Mouse (Mus musculus) spleen, adult 2 months (tissue): ENCODE data around the gene Frrs1l. TPM values are rescaled to one million over a fixed set of nuclear protein-coding genes. Genes with fewer than 3 reads are reported as not detected.

ENCODE experiments used
- DNase-seq, 2 experiments: peaks; one replicate each; pipeline versions ENCODE4 v3.0.0 to v3.0.0-alpha.2; 2012 to 2021; ENCODE audit warnings: low spot score in 2 of 2, low read depth in 1 of 2
- H3K27ac ChIP-seq: fragments of 200-500 bp; 2 replicates; pipeline ENCODE4 v1.5.1; 2012; ENCODE audit warnings: low read length, inconsistent platforms; ENCODE audit not compliant: insufficient read depth
- H3K27me3 ChIP-seq: fragments of 200-500 bp; 2 replicates; pipeline ENCODE4 v1.6.1; 2012; ENCODE audit warnings: mild to moderate bottlenecking, moderate library complexity, low read length, inconsistent platforms; ENCODE audit not compliant: control insufficient read depth, insufficient read depth
- H3K36me3 ChIP-seq: fragments of 200-500 bp; 2 replicates; pipeline ENCODE4 v1.6.1; 2012; ENCODE audit warnings: mild to moderate bottlenecking, low read length, inconsistent platforms; ENCODE audit not compliant: control insufficient read depth, insufficient read depth
- H3K4me1 ChIP-seq: fragments of 200-500 bp; 2 replicates; pipeline ENCODE4 v1.6.1; 2011; ENCODE audit warnings: inconsistent platforms; ENCODE audit not compliant: control insufficient read depth, insufficient read depth, insufficient read length
- H3K4me3 ChIP-seq: fragments of 200-500 bp; 2 replicates; pipeline ENCODE4 v1.5.1; 2011; ENCODE audit warnings: mild to moderate bottlenecking, inconsistent platforms; ENCODE audit not compliant: insufficient read depth, insufficient read length; ENCODE audit errors: extremely low read depth
- CTCF ChIP-seq: fragments of 200-500 bp; IDR thresholded peaks from 2 replicates; pipeline ENCODE4 v1.5.1; 2011; ENCODE audit warnings: mild to moderate bottlenecking, inconsistent platforms; ENCODE audit not compliant: insufficient read depth, insufficient read length, insufficient replicate concordance; ENCODE audit errors: extremely low read depth
- POLR2A ChIP-seq: fragments of 200-500 bp; IDR thresholded peaks from 2 replicates; pipeline ENCODE4 v1.6.1; 2011; ENCODE audit warnings: low read depth, low read length, inconsistent platforms
- WGBS: fragments of 180-500 bp; shearing (Covaris S2); methylation state at CpG from one replicate; pipeline ENCODE4 v1.1.7; 2018; 5-methylcytosine and 5-hydroxymethylcytosine counted together
- polyA plus RNA-seq: library from polyadenylated mRNA; depleted of rRNA; stranded (reverse); fragments of >200 nt; gene quantifications from 2 replicates; pipeline ENCODE4 v1.2.3, GENCODE M21; 2012; rRNA removed

Gene Frrs1l
- polyA plus RNA-seq = not detected in 2 replicates

- peaks cover 4% of the 10 kb centered on the region; the same call in 1 of the 2 replicates for H3K4me1 ChIP-seq
- H3K27me3 ChIP-seq = peaks cover 11% of the 10 kb centered on the region
- H3K27ac ChIP-seq = no peak within 1 kb of the TSS
- no peak for DNase-seq
- no peaks in the 10 kb centered on the region for H3K36me3 ChIP-seq
- 3% methylated on average over 43 of the region's 44 CpGs for WGBS
- TF ChIP-seq CTCF (no peak), POLR2A (no peak)
- H3K4me3 ChIP-seq = no peak within 1 kb of the TSS
These were observed at the start of gene Frrs1l for GRCm38 (mm10) chr4:56990215-56990584. Gene Frrs1l, minus strand, starts transcription at chr4:56990391.

GRCm38 (mm10) chr4:57039127-57040031 lies 49.2 kb upstream of the Frrs1l start:
- no peak for DNase-seq
- peaks cover 12% of the 10 kb centered on the region for H3K4me1 ChIP-seq
- 11% methylated on average over 22 of the region's 23 CpGs for WGBS
- H3K27ac ChIP-seq = no peak overlapping the region
- no peaks in the 10 kb centered on the region for H3K36me3 ChIP-seq
- H3K27me3 ChIP-seq = no peaks in the 10 kb centered on the region
- peak overlapping the region; percentile 4; the same call in 1 of the 2 replicates for H3K4me3 ChIP-seq
- TF ChIP-seq CTCF = no peak
- TF ChIP-seq POLR2A = no peak

- H3K27me3 ChIP-seq = no peaks in the 10 kb centered on the region
- no peak for DNase-seq
- H3K4me1 ChIP-seq = peaks cover 12% of the 10 kb centered on the region
- TF ChIP-seq POLR2A = no peak
- no peak for TF ChIP-seq CTCF
- H3K36me3 ChIP-seq = no peaks in the 10 kb centered on the region
- H3K27ac ChIP-seq = peak overlapping the region; percentile 26
- H3K4me3 ChIP-seq = no peak overlapping the region; the same call in 1 of the 2 replicates
- 40% methylated on average over 7 of the region's 7 CpGs for WGBS
These were observed 47.4 kb upstream of the Frrs1l start for GRCm38 (mm10) chr4:57037554-57037953.

- H3K4me3 ChIP-seq = no peak overlapping the region
- H3K4me1 ChIP-seq = peaks cover 8% of the 10 kb centered on the region
- H3K27me3 ChIP-seq = no peaks in the 10 kb centered on the region
- no peak overlapping the region for H3K27ac ChIP-seq
- no peak for TF ChIP-seq POLR2A
- no peak for TF ChIP-seq CTCF
- 62% methylated on average over 5 of the region's 5 CpGs for WGBS
- DNase-seq = no peak
- H3K36me3 ChIP-seq = no peaks in the 10 kb centered on the region
These were observed 44.0 kb upstream of the Frrs1l start for GRCm38 (mm10) chr4:57034169-57034568.

- peaks cover 10% of the 10 kb centered on the region; the same call in 1 of the 2 replicates for H3K4me1 ChIP-seq
- TF ChIP-seq POLR2A (no peak), CTCF (no peak)
These were observed 41.2 kb upstream of the Frrs1l start for GRCm38 (mm10) chr4:57031440-57031839.

GRCm38 (mm10) chr4:57027954-57028353 lies 37.8 kb upstream of the Frrs1l start:
- WGBS = 11% methylated on average over 10 of the region's 10 CpGs
- Histone ChIP-seq H3K27ac (no peak overlapping the region), H3K27me3 (no peaks in the 10 kb centered on the region), H3K4me1 (peaks cover 10% of the 10 kb centered on the region; the same call in 1 of the 2 replicates), H3K36me3 (no peaks in the 10 kb centered on the region), H3K4me3 (peak overlapping the region; percentile 42; the same call in 1 of the 2 replicates)
- DNase-seq = no peak
- TF ChIP-seq POLR2A (no peak), CTCF (no peak)

More at GRCm38 (mm10) chr4:57031440-57031839, 41.2 kb upstream of the Frrs1l start:
- no peak for DNase-seq
- Histone ChIP-seq H3K36me3 (no peaks in the 10 kb centered on the region), H3K4me3 (no peak overlapping the region), H3K27ac (no peak overlapping the region), H3K27me3 (no peaks in the 10 kb centered on the region)
- 54% methylated on average over 4 of the region's 4 CpGs for WGBS
